In genomic region chr5:151428113-151428756, GRCm38 (mm10) we compare ENCODE assay signal across 24 mouse cellular contexts. TPM values are rescaled to one million over a fixed set of nuclear protein-coding genes. Genes with fewer than 3 reads are reported as not detected.
DNase-seq lines count a peak whose midpoint lies in the region; ATAC-seq and TF ChIP-seq lines count a peak whose summit lies in the region.
"Had no signal": no experiment of that assay in that cellular context is flagged by ENCODE, and none has a peak within 500 bp of the region (broad histone marks: within the 10 kb centered on the region; RNA-seq: fewer than 3 reads in every experiment).

Gene Gm42906 (minus strand): TSS chr5:151428163.

- no peaks in the 10 kb centered on the region for H3K27me3 ChIP-seq in intestine, embryonic 16.5 days (replicated peaks; ENCODE audit: control insufficient read depth, insufficient read depth, low read length)
- H3K27me3 ChIP-seq in intestine, embryonic 15.5 days (replicated peaks) = no peaks in the 10 kb centered on the region
- H3K27me3 ChIP-seq in lung, embryonic 16.5 days (ENCODE audit: control insufficient read depth, insufficient read depth, low read depth, low read length) = no peaks in the 10 kb centered on the region
- no peaks in the 10 kb centered on the region for H3K27me3 ChIP-seq in lung, postnatal 0 days (replicated peaks; ENCODE audit: insufficient read depth, low read length)
- H3K27me3 ChIP-seq: forebrain, embryonic 13.5 days; heart, embryonic 12.5 days; Patski had no signal

- H3K9me3 ChIP-seq in intestine, embryonic 16.5 days (ENCODE audit: control insufficient read depth, low read length) = no peaks in the 10 kb centered on the region
- no peaks in the 10 kb centered on the region for H3K9me3 ChIP-seq in intestine, embryonic 15.5 days
- no peaks in the 10 kb centered on the region for H3K9me3 ChIP-seq in lung, embryonic 16.5 days (ENCODE audit: control insufficient read depth, low read length)
- no peaks in the 10 kb centered on the region for H3K9me3 ChIP-seq in lung, postnatal 0 days (ENCODE audit: low read length)
- H3K9me3 ChIP-seq: embryonic facial prominence, embryonic 10.5 days; forebrain, embryonic 13.5 days; heart, embryonic 12.5 days; hindbrain, embryonic 10.5 days had no signal

- ATAC-seq in intestine, embryonic 16.5 days = no peak
- ATAC-seq in intestine, embryonic 15.5 days = no peak
- no peak for ATAC-seq in lung, embryonic 16.5 days (ENCODE audit: low read depth)
- ATAC-seq in lung, postnatal 0 days = no peak
- ATAC-seq: activated CD4-positive, CD25-positive, alpha-beta regulatory T cell, adult 4 months; forebrain, embryonic 13.5 days; forebrain, postnatal 0 days; Patski had no signal

- TF ChIP-seq EP300 in lung, postnatal 0 days (IDR thresholded peaks at IDR 0.05) = no peak

- TF ChIP-seq CTCF in lung, postnatal 0 days (IDR thresholded peaks at IDR 0.05) = no peak

- WGBS in intestine, embryonic 16.5 days = 55% methylated on average over 3 of the region's 3 CpGs
- WGBS in intestine, embryonic 15.5 days = 62% methylated on average over 3 of the region's 3 CpGs
- 45% methylated on average over 3 of the region's 3 CpGs for WGBS in lung, embryonic 16.5 days
- WGBS in lung, postnatal 0 days = 42% methylated on average over 3 of the region's 3 CpGs

- intact Hi-C loops in left cerebral cortex, postnatal 14 days (cut with DNase I) = no loop called here

- no peak within 1 kb of the TSS for H3K4me3 ChIP-seq in intestine, embryonic 16.5 days (ENCODE audit: low read length)
- H3K4me3 ChIP-seq in intestine, embryonic 15.5 days (replicated peaks) = no peak within 1 kb of the TSS
- no peak within 1 kb of the TSS for H3K4me3 ChIP-seq in lung, embryonic 16.5 days (ENCODE audit: low read length)
- no peak within 1 kb of the TSS for H3K4me3 ChIP-seq in lung, postnatal 0 days (ENCODE audit: low read depth, low read length)
- H3K4me3 ChIP-seq: embryonic facial prominence, embryonic 10.5 days; forebrain, embryonic 13.5 days; heart, adult 2 months; heart, embryonic 12.5 days; hindbrain, embryonic 10.5 days had no signal

- H3K36me3 ChIP-seq in intestine, embryonic 16.5 days (ENCODE audit: control insufficient read depth, insufficient read depth, low read length) = no peaks in the 10 kb centered on the region
- H3K36me3 ChIP-seq in intestine, embryonic 15.5 days = no peaks in the 10 kb centered on the region
- no peaks in the 10 kb centered on the region for H3K36me3 ChIP-seq in lung, embryonic 16.5 days (ENCODE audit: control insufficient read depth, insufficient read depth, low read length)
- no peaks in the 10 kb centered on the region for H3K36me3 ChIP-seq in lung, postnatal 0 days (ENCODE audit: insufficient read depth, low read length)
- H3K36me3 ChIP-seq: embryonic facial prominence, embryonic 10.5 days; heart, embryonic 12.5 days; hindbrain, embryonic 10.5 days had no signal

- no peak within 1 kb of the TSS for H3K9ac ChIP-seq in intestine, embryonic 16.5 days (ENCODE audit: low read depth, low read length)
- H3K9ac ChIP-seq in intestine, embryonic 15.5 days = no peak within 1 kb of the TSS
- H3K9ac ChIP-seq in lung, embryonic 16.5 days (ENCODE audit: low read length) = no peak within 1 kb of the TSS
- no peak within 1 kb of the TSS for H3K9ac ChIP-seq in lung, postnatal 0 days (replicated peaks; ENCODE audit: low read depth)
- H3K9ac ChIP-seq: forebrain, embryonic 13.5 days; forebrain, postnatal 0 days; heart, embryonic 12.5 days had no signal

- no peak within 1 kb of the TSS for H3K4me2 ChIP-seq in intestine, embryonic 16.5 days (ENCODE audit: low read depth, low read length)
- H3K4me2 ChIP-seq in intestine, embryonic 15.5 days (replicated peaks) = no peak within 1 kb of the TSS
- H3K4me2 ChIP-seq in lung, embryonic 16.5 days (ENCODE audit: low read depth, low read length) = no peak within 1 kb of the TSS
- no peak within 1 kb of the TSS for H3K4me2 ChIP-seq in lung, postnatal 0 days (replicated peaks; ENCODE audit: low read depth, low read length)
- H3K4me2 ChIP-seq: forebrain, embryonic 13.5 days; heart, embryonic 12.5 days had no signal

- H3K27ac ChIP-seq in intestine, embryonic 16.5 days (ENCODE audit: low read length) = 0 out of 2 replicates have a peak within 1 kb of the TSS, but pooled peaks have one; percentile 5
- no peak within 1 kb of the TSS for H3K27ac ChIP-seq in intestine, embryonic 15.5 days
- H3K27ac ChIP-seq in lung, embryonic 16.5 days (ENCODE audit: low read length) = 0 out of 2 replicates have a peak within 1 kb of the TSS, but pooled peaks have one; percentile 44
- H3K27ac ChIP-seq in lung, postnatal 0 days (ENCODE audit: low read length) = no peak within 1 kb of the TSS
- H3K27ac ChIP-seq: embryonic facial prominence, embryonic 10.5 days; forebrain, embryonic 13.5 days; heart, adult 2 months; hindbrain, embryonic 10.5 days had no signal

- DNase-seq in lung, postnatal 0 days (ENCODE audit: low spot score) = no peak
- peak; percentile 56 for DNase-seq in adipocyte (ENCODE audit: low spot score)
- no peak for DNase-seq in left cerebral cortex, postnatal 14 days (ENCODE audit: low spot score in 2 of 2)
- DNase-seq in kidney, adult 18-20 months = no peak
- DNase-seq: adrenal gland, adult 2 months; adrenal gland, postnatal 36 days; cerebellum, adult 2 months; cerebellum, postnatal 10 days; forebrain, postnatal 0 days; gastrocnemius, postnatal 14 days; heart, adult 2 months had no signal

- peaks cover 3% of the 10 kb centered on the region; the same call in 1 of the 2 replicates for H3K4me1 ChIP-seq in intestine, embryonic 16.5 days (ENCODE audit: control insufficient read depth, insufficient read depth, low read length)
- H3K4me1 ChIP-seq in intestine, embryonic 15.5 days (replicated peaks) = peaks cover 3% of the 10 kb centered on the region; the same call in 1 of the 2 replicates
- peaks cover 13% of the 10 kb centered on the region for H3K4me1 ChIP-seq in lung, embryonic 16.5 days (replicated peaks; ENCODE audit: control insufficient read depth, insufficient read depth, low read length)
- H3K4me1 ChIP-seq in lung, postnatal 0 days (ENCODE audit: insufficient read depth, low read depth, low read length) = no peaks in the 10 kb centered on the region
- H3K4me1 ChIP-seq: forebrain, embryonic 13.5 days had no signal

RNA-seq across cellular contexts. Expression of gene Gm42906, which starts in this region (rescaled TPM):
- not detected in 2 replicates for polyA plus RNA-seq in intestine, embryonic 16.5 days (2015; fragmentation: Nextera tagmentation; extraction: Ambion mirVana)
- not detected in 2 replicates for polyA plus RNA-seq in intestine, embryonic 15.5 days (2015; fragmentation: Nextera tagmentation; extraction: Ambion mirVana)
- not detected in 2 replicates for polyA plus RNA-seq in lung, embryonic 16.5 days (2015; fragmentation: Nextera tagmentation; extraction: Ambion mirVana)
- polyA plus RNA-seq in lung, postnatal 0 days (2015; fragmentation: Nextera tagmentation; extraction: Ambion mirVana) = 0.66 TPM in 1 of 2 replicates, not detected in the other
- 1 to 10 TPM in 1 of 2 experiments, not detected in 1; 1.6 TPM for total RNA-seq in left cerebral cortex, postnatal 14 days (2021)
- total RNA-seq: adrenal gland, adult 2 months; adrenal gland, postnatal 36 days; forebrain, postnatal 0 days had no signal
- polyA plus RNA-seq: activated CD4-positive, CD25-positive, alpha-beta regulatory T cell, adult 4 months; adrenal gland, adult 2 months; C2C12; cerebellum, adult 2 months; embryonic facial prominence, embryonic 10.5 days; embryonic facial prominence, embryonic 14.5 days; forebrain, embryonic 13.5 days; forebrain, postnatal 0 days; gonadal fat pad, adult 2 months; heart, adult 2 months; heart, embryonic 12.5 days; heart, embryonic 16.5 days; hindbrain, embryonic 10.5 days; Patski had no signal

Comparison
In these comparisons a context has a peak if more than half of its experiments do, and no peak if none do; other contexts are left out.
1. H3K27ac ChIP-seq: peak in intestine, embryonic 16.5 days (single experiment) and lung, embryonic 16.5 days (single experiment); none in intestine, embryonic 15.5 days (single experiment) and lung, postnatal 0 days (single experiment).